Mouse (Mus musculus) ES-E14 (cell line): ENCODE results near the gene Hmbs. TPM values are rescaled to one million over a fixed set of nuclear protein-coding genes. Genes with fewer than 3 reads are reported as not detected.
"Not testable (repeated sequence)": the region's sequence is repeated elsewhere in the genome, so short reads cannot be mapped to it uniquely, and the experiment has no call there.

Experiments used
- DNase-seq: peaks from one replicate; pipeline ENCODE4 v3.0.0-alpha.2; 2013; ENCODE audit warnings: low read depth, low spot score
- H3K27ac ChIP-seq: 2 replicates; pipeline ENCODE4 v1.5.1; 2012; ENCODE audit warnings: low read depth, mild to moderate bottlenecking, low read length, moderate library complexity, mixed read lengths; ENCODE audit not compliant: poor library complexity, insufficient read depth, severe bottlenecking
- H3K36me3 ChIP-seq: 2 replicates; pipeline ENCODE4 v1.6.1; 2012; ENCODE audit warnings: mild to moderate bottlenecking, low read length, moderate library complexity, mixed read lengths; ENCODE audit not compliant: control insufficient read depth, poor library complexity, insufficient read depth, severe bottlenecking
- H3K4me1 ChIP-seq, 2 experiments: fragments of 150-350 bp in 1 of 2; sonication (generic) in 1 of 2; 2 replicates each; pipeline ENCODE4 v1.6.1; 2012; ENCODE audit warnings: low read length in 2 of 2, mild to moderate bottlenecking in 1 of 2, mixed read lengths in 1 of 2; ENCODE audit not compliant: control insufficient read depth in 2 of 2, insufficient read depth in 2 of 2, poor library complexity in 1 of 2
- H3K4me3 ChIP-seq, 2 experiments: fragments of 150-350 bp in 1 of 2; sonication (generic) in 1 of 2; 2 replicates each; pipeline ENCODE4 v1.5.1; 2012; ENCODE audit warnings: low read length in 2 of 2, low read depth in 1 of 2, mild to moderate bottlenecking in 1 of 2, mixed read lengths in 1 of 2; ENCODE audit not compliant: insufficient read depth in 1 of 2, poor library complexity in 1 of 2, severe bottlenecking in 1 of 2
- H3K9ac ChIP-seq: 2 replicates; pipeline ENCODE4 v1.6.1; 2012; ENCODE audit warnings: low read depth, mild to moderate bottlenecking, low read length, mixed read lengths; ENCODE audit not compliant: poor library complexity, insufficient read depth, severe bottlenecking
- H3K9me3 ChIP-seq: fragments of 150-350 bp; sonication (generic); 2 replicates; pipeline ENCODE4 v1.6.1; 2012; ENCODE audit warnings: low read depth, mild to moderate bottlenecking, low read length; ENCODE audit not compliant: control insufficient read depth, insufficient read depth
- CHD2 ChIP-seq: IDR thresholded peaks from 2 replicates; pipeline ENCODE4 v1.6.1; 2014; ENCODE audit warnings: mild to moderate bottlenecking, low read depth, low read length, inconsistent platforms
- HCFC1 ChIP-seq: IDR thresholded peaks from 2 replicates; pipeline ENCODE4 v1.6.1; 2012; ENCODE audit warnings: low read length, inconsistent platforms, borderline replicate concordance; ENCODE audit not compliant: insufficient read depth
- MAFK ChIP-seq: IDR thresholded peaks from 2 replicates; pipeline ENCODE4 v1.6.1; 2014; ENCODE audit warnings: mild to moderate bottlenecking, low read depth, low read length, inconsistent platforms; ENCODE audit not compliant: insufficient read depth
- ZC3H11A ChIP-seq: IDR thresholded peaks from 2 replicates; pipeline ENCODE4 v1.6.1; 2012; ENCODE audit warnings: low read depth, mild to moderate bottlenecking, inconsistent platforms, low read length, borderline replicate concordance
- ZNF384 ChIP-seq: IDR thresholded peaks from 2 replicates; pipeline ENCODE4 v1.6.1; 2012; ENCODE audit warnings: low read depth, low read length, inconsistent platforms
- in situ Hi-C, 2 experiments: fragments of 600-800 bp; cut with MboI; formaldehyde crosslinking; loops; one replicate each; pipeline ENCODE4 v1.15.1; 2025; ENCODE audit warnings: low sequenced_read_pairs in 2 of 2, inconsistent platforms in 1 of 2; ENCODE audit not compliant: unreplicated experiment in 2 of 2
- total RNA-seq: library from RNA; depleted of rRNA; stranded (reverse); fragments of 300-350 nt; gene quantifications from 2 replicates; pipeline ENCODE4 v1.2.3, GENCODE M21; 2012

Gene Hmbs
- total RNA-seq, 1 experiment: 71.3 TPM

DNA sequence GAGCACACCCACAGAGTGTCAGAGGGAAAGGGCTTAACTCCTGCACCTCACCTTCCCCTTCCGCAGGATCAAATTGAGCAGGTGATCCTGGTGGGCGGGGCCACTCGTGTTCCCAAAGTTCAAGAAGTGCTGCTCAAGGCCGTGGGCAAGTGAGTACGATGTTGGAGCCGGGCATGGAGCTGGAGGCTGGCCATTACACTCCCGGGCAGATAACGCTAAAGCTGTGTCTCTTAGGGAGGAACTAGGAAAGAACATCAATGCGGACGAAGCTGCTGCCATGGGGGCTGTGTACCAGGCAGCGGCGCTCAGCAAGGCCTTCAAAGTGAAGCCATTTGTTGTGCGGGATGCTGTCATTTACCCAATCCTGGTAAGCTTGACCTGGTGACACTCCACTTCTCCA lies 40.6 kb upstream of the Hmbs start:
- no peak overlapping the region for H3K4me3 ChIP-seq
- peaks cover 68% of the 10 kb centered on the region for H3K36me3 ChIP-seq

DNA sequence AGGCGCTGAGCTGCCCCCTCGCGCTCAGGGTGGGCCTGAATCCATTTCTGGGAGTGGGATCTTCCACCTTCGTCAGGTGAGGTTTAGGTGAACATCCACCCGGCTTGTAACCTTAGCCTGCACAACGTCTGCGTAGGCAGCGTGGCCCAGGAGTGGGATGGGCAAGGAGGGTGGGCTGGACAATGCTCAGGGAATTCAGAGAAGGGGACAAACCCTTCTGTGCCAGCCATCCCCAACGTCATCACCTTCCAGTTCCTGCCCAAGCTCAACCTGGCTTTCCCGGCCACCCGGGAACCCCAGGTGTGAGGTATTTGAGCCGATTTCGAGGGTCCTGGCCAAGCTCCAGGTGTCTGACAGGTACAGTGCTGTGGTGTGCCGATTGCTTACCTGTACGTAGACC lies 35.8 kb upstream of the Hmbs start:
- TF ChIP-seq CHD2 (no peak), MAFK (no peak), HCFC1 (no peak), ZC3H11A (no peak), ZNF384 (no peak)
- peak overlapping the region; percentile 92 for H3K9ac ChIP-seq
- H3K9me3 ChIP-seq: no peaks in the 10 kb centered on the region
- H3K4me1 ChIP-seq: peaks cover 7 to 8% of the 10 kb centered on the region in 2 experiments; a peak in 2 of 4 replicates
- H3K36me3 ChIP-seq: peaks cover 31% of the 10 kb centered on the region
- H3K4me3 ChIP-seq: peak overlapping the region; percentile 88 to 93
- in situ Hi-C loops: no loop called here
- H3K27ac ChIP-seq: peak overlapping the region; percentile 48; the same call in 1 of the 2 replicates
- no peak for DNase-seq

More for the DNA sequence above, 40.6 kb upstream of the Hmbs start:
- H3K9me3 ChIP-seq: no peaks in the 10 kb centered on the region
- H3K4me1 ChIP-seq: peaks cover 0 to 8% of the 10 kb centered on the region in 2 experiments; a peak in 1 of 4 replicates
- H3K9ac ChIP-seq: no peak overlapping the region
- DNase-seq: no peak
- H3K27ac ChIP-seq: no peak overlapping the region
- TF ChIP-seq ZC3H11A: no peak
- no peak for TF ChIP-seq HCFC1
- no peak for TF ChIP-seq MAFK
- no peak for TF ChIP-seq ZNF384
- TF ChIP-seq CHD2: no peak
- in situ Hi-C loops: no loop called here

DNA sequence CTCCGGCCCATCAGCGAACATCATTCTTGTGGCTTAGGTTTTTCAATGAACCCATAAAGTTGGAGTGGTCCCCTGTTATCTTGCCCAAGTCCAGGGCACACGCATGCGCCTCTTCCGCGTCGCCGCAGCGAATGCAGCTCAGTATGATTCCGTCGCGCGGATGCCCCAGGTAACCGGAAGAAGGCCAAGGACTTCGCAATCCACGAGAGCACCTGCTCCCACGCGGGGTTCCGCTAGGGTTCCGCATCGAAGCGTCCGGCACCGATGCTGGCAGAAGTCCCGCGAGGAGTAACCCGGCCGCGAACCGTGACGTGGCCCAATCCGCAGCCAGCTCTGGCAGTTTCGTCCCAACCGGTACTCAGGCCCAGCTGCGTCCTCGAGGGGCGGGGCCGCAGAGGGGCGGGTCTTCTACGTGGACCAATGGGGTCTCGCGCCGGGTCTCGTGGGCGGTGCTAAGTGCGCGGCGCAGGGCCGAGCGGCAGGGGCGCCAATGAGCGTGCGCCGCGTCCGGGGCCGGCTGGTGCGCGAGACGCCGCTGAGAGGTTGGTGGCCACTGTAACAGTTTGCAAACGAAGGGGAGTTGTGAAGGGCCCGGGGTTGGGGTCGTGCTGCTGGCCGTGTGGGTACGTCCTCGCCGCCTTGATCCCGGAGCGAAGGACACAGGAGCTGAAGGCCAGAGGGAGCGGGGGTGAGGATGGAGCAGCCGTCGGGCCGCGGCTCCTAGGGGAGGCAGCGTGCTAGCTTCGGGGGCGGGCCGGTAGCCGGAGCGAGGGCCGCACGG lies 35.2 kb upstream of the Hmbs start, which contains the start of gene Hyou1:
Gene Hyou1, plus strand, starts transcription at position 437 of the 781 bp plus-strand sequence.
- peak; percentile 94 for DNase-seq
- 0 out of 2 replicates have a peak, but pooled peaks have one; percentile 35 for TF ChIP-seq HCFC1
- TF ChIP-seq CHD2: peak; percentile 92
- no peak for TF ChIP-seq ZC3H11A
- H3K36me3 ChIP-seq: peaks cover 25% of the 10 kb centered on the region
- H3K4me3 ChIP-seq: peak within 1 kb of the TSS; percentile 88 to 93
- no peaks in the 10 kb centered on the region for H3K9me3 ChIP-seq
- H3K4me1 ChIP-seq: peaks cover 6 to 7% of the 10 kb centered on the region in 2 experiments; a peak in 2 of 4 replicates
- in situ Hi-C loops: no loop called here
- peak within 1 kb of the TSS; percentile 80 for H3K27ac ChIP-seq
- H3K9ac ChIP-seq: peak within 1 kb of the TSS; percentile 94

DNA sequence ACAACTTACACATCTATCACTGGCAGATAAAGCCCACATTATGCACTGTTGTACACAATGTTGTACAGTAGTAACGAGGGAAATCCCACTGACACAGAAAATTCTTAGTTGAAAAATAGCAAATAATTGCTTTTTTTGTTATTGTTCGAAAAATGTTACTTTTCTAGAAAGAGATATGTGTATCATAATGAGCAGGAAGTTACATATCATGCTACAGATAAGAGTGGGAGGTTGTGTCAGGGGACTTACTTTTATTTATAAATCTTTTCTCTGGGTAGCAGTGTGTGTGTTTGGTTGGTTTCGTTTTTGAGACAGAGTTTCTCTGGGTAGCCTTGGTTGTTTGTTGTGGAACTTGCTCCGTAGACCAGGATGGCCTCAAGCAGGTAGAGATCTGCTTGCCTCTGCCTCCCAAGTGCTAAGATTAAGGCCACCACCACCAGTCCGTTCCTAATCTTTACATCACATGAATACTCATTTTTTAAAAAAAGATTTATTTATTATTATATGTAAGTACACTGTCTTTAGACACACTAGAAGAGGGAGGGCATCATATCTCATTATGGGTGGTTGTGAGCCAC lies 34.2 kb upstream of the Hmbs start:
- no peaks in the 10 kb centered on the region for H3K9me3 ChIP-seq
- peak overlapping the region; percentile 94 for H3K9ac ChIP-seq
- in situ Hi-C loops: no loop called here
- peaks cover 3 to 7% of the 10 kb centered on the region in 2 experiments; a peak in 2 of 4 replicates for H3K4me1 ChIP-seq
- H3K36me3 ChIP-seq: peaks cover 19% of the 10 kb centered on the region
- DNase-seq: no peak
- no peak overlapping the region for H3K27ac ChIP-seq
- TF ChIP-seq ZNF384: no peak
- no peak for TF ChIP-seq CHD2
- no peak for TF ChIP-seq ZC3H11A
- no peak for TF ChIP-seq HCFC1
- no peak for TF ChIP-seq MAFK
- peak overlapping the region; percentile 68 to 86 for H3K4me3 ChIP-seq

DNA sequence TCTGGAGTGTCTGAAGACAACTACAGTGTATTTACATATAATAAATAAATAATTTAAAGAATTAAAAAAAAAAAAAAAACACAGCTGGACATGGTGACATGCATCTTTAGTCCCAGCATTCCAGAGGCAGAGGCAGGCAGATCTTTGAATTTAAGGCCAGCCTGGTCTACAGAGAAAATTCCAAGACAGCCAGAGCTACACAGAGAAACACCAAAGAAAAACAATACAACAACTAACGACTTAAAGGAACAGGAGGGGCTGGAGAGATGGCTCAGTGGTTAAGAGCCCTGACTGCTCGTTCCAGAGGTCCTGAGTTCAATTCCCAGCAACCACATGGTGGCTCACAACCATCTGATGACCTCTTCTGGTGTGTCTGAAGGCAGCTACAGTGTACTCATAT lies 33.3 kb upstream of the Hmbs start:
- peaks cover 17% of the 10 kb centered on the region for H3K36me3 ChIP-seq
- H3K4me3 ChIP-seq, in situ Hi-C loops, DNase-seq, H3K27ac ChIP-seq, H3K4me1 ChIP-seq, H3K9me3 ChIP-seq, H3K9ac ChIP-seq: not testable (repeated sequence)
